Mouse (Mus musculus) liver, embryonic 16.5 days (tissue): ENCODE measurements around the gene Zfp866. TPM values are rescaled to one million over a fixed set of nuclear protein-coding genes. Genes with fewer than 3 reads are reported as not detected.

Source experiments
- ATAC-seq: fragments of 200-750 bp; cut with Nextera tagmentation; 2 replicates; pipeline ENCODE4 v1.8.0; 2017; ENCODE audit warnings: low read depth, mild to moderate bottlenecking, moderate number of reproducible peaks, moderate library complexity
- H3K27ac ChIP-seq: fragments of 300-500 bp; sonication (generic); 2 replicates; pipeline ENCODE4 v1.5.1; 2014; ENCODE audit warnings: mild to moderate bottlenecking, low read length
- H3K27me3 ChIP-seq: fragments of 300-500 bp; sonication (generic); 2 replicates; pipeline ENCODE4 v1.6.1; 2014; ENCODE audit warnings: low read depth, low read length, mixed read lengths; ENCODE audit not compliant: control insufficient read depth, insufficient read depth
- H3K36me3 ChIP-seq: fragments of 300-500 bp; sonication (generic); 2 replicates; pipeline ENCODE4 v1.6.1; 2014; ENCODE audit warnings: mild to moderate bottlenecking; ENCODE audit not compliant: control insufficient read depth, insufficient read depth
- H3K4me1 ChIP-seq: fragments of 300-500 bp; sonication (generic); 2 replicates; pipeline ENCODE4 v1.6.1; 2014; ENCODE audit warnings: low read depth, low read length, mixed read lengths; ENCODE audit not compliant: control insufficient read depth
- H3K4me2 ChIP-seq: fragments of 300-500 bp; sonication (generic); 2 replicates; pipeline ENCODE4 v1.6.1; 2014; ENCODE audit warnings: low read depth, low read length, mixed read lengths
- H3K4me3 ChIP-seq: fragments of 300-500 bp; sonication (generic); 2 replicates; pipeline ENCODE4 v1.5.1; 2014; ENCODE audit warnings: low read depth, mild to moderate bottlenecking, low read length
- H3K9ac ChIP-seq: fragments of 300-500 bp; sonication (generic); 2 replicates; pipeline ENCODE4 v1.6.1; 2014; ENCODE audit warnings: low read depth, low read length
- H3K9me3 ChIP-seq: fragments of 300-500 bp; sonication (generic); replicated peaks from 2 replicates; pipeline ENCODE4 v1.6.1; 2016; ENCODE audit warnings: low read length; ENCODE audit not compliant: control insufficient read depth
- WGBS: fragments of 180-500 bp; shearing (Covaris S2); extraction: QIAGEN DNeasy Blood & Tissue Kit; methylation state at CpG from one replicate; pipeline ENCODE4 v1.1.7; 2014; ENCODE audit not compliant: insufficient replicate concordance; 5-methylcytosine and 5-hydroxymethylcytosine counted together
- polyA plus RNA-seq: library from polyadenylated mRNA; unstranded; fragments of >200 nt; fragmentation: Nextera tagmentation; extraction: Ambion mirVana; gene quantifications from 2 replicates; pipeline ENCODE4 v1.2.1, GENCODE M21; 2015

Gene Zfp866
- polyA plus RNA-seq, 1 experiment from 2014 or later: 8.6 TPM

GRCm38 (mm10) chr8:69791415-69792068 lies 564 bp upstream of the Zfp866 start:
- 0% methylated on average over 48 of the region's 48 CpGs for WGBS
- H3K4me3 ChIP-seq: peak overlapping the region; percentile 100

GRCm38 (mm10) chr8:69790364-69790763 lies 614 bp downstream of the Zfp866 start:
- H3K36me3 ChIP-seq: peaks cover 19% of the 10 kb centered on the region
- no peaks in the 10 kb centered on the region for H3K9me3 ChIP-seq
- ATAC-seq: no peak
- peak overlapping the region; percentile 100 for H3K4me3 ChIP-seq
- 10% methylated on average over 11 of the region's 11 CpGs for WGBS
- H3K27me3 ChIP-seq: no peaks in the 10 kb centered on the region
- peak overlapping the region; percentile 94 for H3K9ac ChIP-seq
- peak overlapping the region; percentile 79 for H3K4me2 ChIP-seq
- peak overlapping the region; percentile 100 for H3K27ac ChIP-seq
- peaks cover 23% of the 10 kb centered on the region for H3K4me1 ChIP-seq

More at GRCm38 (mm10) chr8:69791415-69792068, 564 bp upstream of the Zfp866 start:
- H3K9me3 ChIP-seq: no peaks in the 10 kb centered on the region
- no peaks in the 10 kb centered on the region for H3K27me3 ChIP-seq
- H3K36me3 ChIP-seq: peaks cover 21% of the 10 kb centered on the region
- peak overlapping the region; percentile 100 for H3K27ac ChIP-seq
- peak; percentile 63 for ATAC-seq
- H3K4me1 ChIP-seq: peaks cover 23% of the 10 kb centered on the region
- peak overlapping the region; percentile 85 for H3K4me2 ChIP-seq
- peak overlapping the region; percentile 94 for H3K9ac ChIP-seq

DNA sequence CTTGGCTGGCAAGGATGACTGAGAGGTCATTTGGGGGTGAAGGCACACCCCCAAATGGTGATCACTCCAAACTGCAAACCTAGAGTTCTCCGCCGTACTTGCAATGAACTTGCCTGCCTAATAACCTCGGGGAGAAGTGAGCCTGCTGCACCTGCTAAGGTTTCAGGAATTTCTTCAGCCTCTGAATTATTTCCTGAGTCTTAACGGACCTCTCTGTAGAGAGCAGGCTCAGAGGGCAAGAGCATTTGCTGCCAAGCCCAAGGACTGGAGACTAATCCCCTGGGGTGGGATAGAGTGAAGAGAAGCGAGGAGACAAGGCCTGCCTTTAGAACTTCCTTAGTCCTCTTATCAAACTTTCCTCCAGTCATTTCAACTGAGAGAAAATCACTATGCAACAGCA lies 1.2 kb downstream of the Zfp866 start:
- no peaks in the 10 kb centered on the region for H3K9me3 ChIP-seq
- H3K4me2 ChIP-seq: peak overlapping the region; percentile 79
- H3K36me3 ChIP-seq: peaks cover 13% of the 10 kb centered on the region
- H3K27ac ChIP-seq: no peak overlapping the region; the same call in 1 of the 2 replicates
- no peak for ATAC-seq
- H3K4me3 ChIP-seq: peak overlapping the region; percentile 100
- H3K4me1 ChIP-seq: peaks cover 23% of the 10 kb centered on the region
- 43% methylated on average over 5 of the region's 5 CpGs for WGBS
- H3K27me3 ChIP-seq: no peaks in the 10 kb centered on the region
- H3K9ac ChIP-seq: peak overlapping the region; percentile 1; the same call in 1 of the 2 replicates

- H3K4me2 ChIP-seq: no peak overlapping the region
- H3K27me3 ChIP-seq: no peaks in the 10 kb centered on the region
- H3K4me3 ChIP-seq: no peak overlapping the region
- H3K36me3 ChIP-seq: peaks cover 7% of the 10 kb centered on the region
- WGBS: 34% methylated on average over 5 of the region's 5 CpGs
- no peak for ATAC-seq
- H3K4me1 ChIP-seq: peaks cover 23% of the 10 kb centered on the region
- no peak overlapping the region for H3K27ac ChIP-seq
- no peaks in the 10 kb centered on the region for H3K9me3 ChIP-seq
- H3K9ac ChIP-seq: no peak overlapping the region
Measured at GRCm38 (mm10) chr8:69789105-69789504, 1.9 kb downstream of the Zfp866 start.

- WGBS: 68% methylated on average over 8 of the region's 12 CpGs
- no peak overlapping the region for H3K27ac ChIP-seq
- H3K9ac ChIP-seq: no peak overlapping the region
- peaks cover 21% of the 10 kb centered on the region for H3K4me1 ChIP-seq
- H3K36me3 ChIP-seq: no peaks in the 10 kb centered on the region
- no peaks in the 10 kb centered on the region for H3K27me3 ChIP-seq
- no peak overlapping the region for H3K4me3 ChIP-seq
- H3K4me2 ChIP-seq: no peak overlapping the region
- no peaks in the 10 kb centered on the region for H3K9me3 ChIP-seq
- no peak for ATAC-seq
Measured at GRCm38 (mm10) chr8:69777111-69777510, 13.9 kb downstream of the Zfp866 start.

DNA sequence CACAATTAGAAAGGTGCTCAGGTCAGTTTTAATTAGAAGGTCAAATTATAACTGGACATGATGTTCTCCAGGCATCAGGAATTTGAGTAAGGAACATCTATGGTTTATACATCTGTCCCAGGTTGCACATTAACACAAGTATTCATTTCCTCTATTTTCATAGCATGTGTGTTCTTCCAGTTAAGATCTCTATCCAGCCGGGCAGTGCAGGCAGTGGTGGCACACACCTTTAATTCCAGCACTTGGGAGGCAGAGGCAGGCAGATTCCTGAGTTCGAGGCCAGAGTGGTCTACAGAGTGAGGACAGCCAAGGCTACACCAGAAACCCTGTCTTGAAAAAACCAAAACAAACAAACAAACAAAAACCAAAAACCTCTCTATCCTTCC lies 15.8 kb downstream of the Zfp866 start:
- H3K27me3 ChIP-seq: no peaks in the 10 kb centered on the region
- no peaks in the 10 kb centered on the region for H3K36me3 ChIP-seq
- H3K4me2 ChIP-seq: peak overlapping the region; percentile 80
- H3K4me1 ChIP-seq: peaks cover 25% of the 10 kb centered on the region
- peak overlapping the region; percentile 81 for H3K4me3 ChIP-seq
- no peak for ATAC-seq
- peak overlapping the region; percentile 99; the same call in 1 of the 2 replicates for H3K27ac ChIP-seq
- H3K9me3 ChIP-seq: no peaks in the 10 kb centered on the region
- peak overlapping the region; percentile 24 for H3K9ac ChIP-seq
- WGBS: 31% methylated on average over 2 of the region's 2 CpGs

- WGBS: 0% methylated on average over 41 of the region's 41 CpGs
- Histone ChIP-seq H3K9ac (peak within 1 kb of the TSS; percentile 91), H3K27me3 (no peaks in the 10 kb centered on the region), H3K4me3 (peak within 1 kb of the TSS; percentile 81), H3K36me3 (no peaks in the 10 kb centered on the region), H3K4me1 (peaks cover 25% of the 10 kb centered on the region), H3K27ac (peak within 1 kb of the TSS; percentile 99), H3K9me3 (no peaks in the 10 kb centered on the region), H3K4me2 (peak within 1 kb of the TSS; percentile 80)
- peak; percentile 98 for ATAC-seq
Measured at GRCm38 (mm10) chr8:69774503-69775148, 16.4 kb downstream of the Zfp866 start, which contains the start of gene Gm20422. Gene Gm20422, minus strand, starts transcription at chr8:69774886.

DNA sequence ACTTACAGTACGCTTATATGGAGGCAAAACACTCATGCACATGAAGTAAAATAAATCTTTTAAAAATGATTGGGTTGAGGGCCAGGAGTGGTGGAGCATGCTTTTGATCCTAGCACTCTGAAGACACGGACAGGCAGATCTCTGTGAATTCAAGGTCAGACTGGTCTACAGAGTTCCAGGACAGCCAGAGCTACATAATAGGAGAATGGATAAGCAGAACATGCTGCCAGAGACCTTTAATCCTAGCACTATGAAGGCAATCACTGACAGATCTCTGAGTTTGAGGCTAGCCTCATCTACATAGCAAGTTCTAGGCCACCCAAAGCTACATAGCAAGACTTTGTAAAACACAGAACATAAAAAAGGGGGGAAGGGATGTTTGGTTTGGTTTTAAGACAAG lies 18.9 kb downstream of the Zfp866 start:
- Histone ChIP-seq H3K9ac (no peak overlapping the region), H3K36me3 (peaks cover 21% of the 10 kb centered on the region), H3K4me1 (peaks cover 25% of the 10 kb centered on the region), H3K9me3 (no peaks in the 10 kb centered on the region; the same call in 1 of the 2 replicates), H3K27me3 (no peaks in the 10 kb centered on the region), H3K27ac (no peak overlapping the region), H3K4me2 (no peak overlapping the region), H3K4me3 (no peak overlapping the region)
- 75% methylated on average over 2 of the region's 2 CpGs for WGBS
- ATAC-seq: no peak

- no peak for ATAC-seq
- Histone ChIP-seq H3K27ac (no peak overlapping the region), H3K4me2 (no peak overlapping the region), H3K9ac (no peak overlapping the region), H3K4me3 (no peak overlapping the region), H3K27me3 (no peaks in the 10 kb centered on the region), H3K9me3 (no peaks in the 10 kb centered on the region; the same call in 1 of the 2 replicates), H3K36me3 (peaks cover 30% of the 10 kb centered on the region), H3K4me1 (peaks cover 25% of the 10 kb centered on the region)
- WGBS: 73% methylated on average over 9 of the region's 9 CpGs
Measured at GRCm38 (mm10) chr8:69771221-69771620, 19.8 kb downstream of the Zfp866 start.
